Mouse (Mus musculus) bone marrow macrophage, adult 2 months (primary cell): ENCODE measurements around the gene Cd48. TPM values are rescaled to one million over a fixed set of nuclear protein-coding genes. Genes with fewer than 3 reads are reported as not detected.
"Not testable (repeated sequence)": the region's sequence is repeated elsewhere in the genome, so short reads cannot be mapped to it uniquely, and the experiment has no call there.

Experiments
- H3K27ac ChIP-seq: 2 replicates; pipeline ENCODE4 v1.5.1; 2012; ENCODE audit warnings: low read depth, low read length; ENCODE audit not compliant: insufficient read depth
- H3K4me1 ChIP-seq: 2 replicates; pipeline ENCODE4 v1.6.1; 2012; ENCODE audit warnings: low read length; ENCODE audit not compliant: control insufficient read depth, insufficient read depth
- H3K4me3 ChIP-seq: 2 replicates; pipeline ENCODE4 v1.5.1; 2012; ENCODE audit warnings: mild to moderate bottlenecking, low read length, moderate library complexity; ENCODE audit not compliant: insufficient read depth
- CTCF ChIP-seq: IDR thresholded peaks from 2 replicates; pipeline ENCODE4 v1.5.1; 2012; ENCODE audit warnings: low read depth, mild to moderate bottlenecking, low read length, moderate library complexity
- POLR2A ChIP-seq: IDR thresholded peaks from 2 replicates; pipeline ENCODE4 v1.6.1; 2012; ENCODE audit warnings: mild to moderate bottlenecking, low read depth, low read length, borderline replicate concordance
- polyA plus RNA-seq: library from polyadenylated mRNA; stranded (reverse); fragments of >200 nt; gene quantifications from 2 replicates; pipeline ENCODE4 v1.2.4, GENCODE M21; 2012; ENCODE audit not compliant: missing spikeins, insufficient read depth, insufficient read length

Cd48 gene
- polyA plus RNA-seq, 1 experiment, result 346 TPM

DNA sequence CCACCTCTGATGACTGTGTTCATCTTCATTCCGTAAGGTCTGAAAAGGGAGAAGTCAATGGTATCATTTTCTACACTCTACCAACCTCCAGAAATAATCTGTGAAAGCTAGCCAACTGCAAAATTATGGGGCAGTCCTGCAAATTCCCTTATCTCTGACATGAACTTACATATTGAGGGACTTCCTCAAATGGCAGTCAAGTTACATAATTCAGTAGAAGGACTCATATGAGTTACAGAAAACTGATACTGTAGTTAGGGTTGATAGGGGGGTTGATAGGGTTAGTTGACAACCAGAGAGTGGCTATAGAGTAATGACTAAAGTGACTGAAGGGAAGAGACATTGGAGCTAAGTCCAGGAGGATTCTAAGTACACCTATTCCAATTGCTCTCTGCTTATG, 21.4 kb upstream of the Cd48 start:
- TF ChIP-seq CTCF (no peak), POLR2A (no peak)
- H3K27ac ChIP-seq, result peak overlapping the region; percentile 36
- no peak overlapping the region for H3K4me3 ChIP-seq
- H3K4me1 ChIP-seq, result peaks cover 47% of the 10 kb centered on the region

DNA sequence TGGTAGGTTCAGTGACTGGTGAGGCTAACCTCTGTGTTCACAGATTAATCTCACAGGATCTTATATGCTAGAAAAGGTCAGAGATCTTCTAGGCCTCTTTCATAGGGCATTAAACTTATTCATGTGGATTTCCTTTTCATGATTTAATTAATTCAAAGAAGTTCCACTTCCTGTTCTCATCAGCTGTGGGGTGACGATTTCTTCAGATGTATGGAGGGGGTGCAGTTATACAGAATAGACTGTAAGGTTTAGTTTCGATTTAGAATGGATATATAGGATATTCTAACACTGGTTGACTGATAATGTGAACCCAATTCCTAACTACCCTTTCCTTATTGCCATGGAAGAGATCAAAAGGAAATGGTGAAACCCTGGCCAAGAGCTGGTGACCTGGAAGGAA, 20.3 kb upstream of the Cd48 start:
- Histone ChIP-seq H3K4me3 (no peak overlapping the region), H3K4me1 (peaks cover 54% of the 10 kb centered on the region), H3K27ac (peak overlapping the region; percentile 49)
- TF ChIP-seq CTCF (no peak), POLR2A (no peak)

GRCm38 (mm10) chr1:171663757-171664156, 18.1 kb upstream of the Cd48 start:
- TF ChIP-seq POLR2A, result no peak
- TF ChIP-seq CTCF, result no peak
- Histone ChIP-seq H3K27ac (no peak overlapping the region), H3K4me1 (peaks cover 41% of the 10 kb centered on the region), H3K4me3 (no peak overlapping the region)

DNA sequence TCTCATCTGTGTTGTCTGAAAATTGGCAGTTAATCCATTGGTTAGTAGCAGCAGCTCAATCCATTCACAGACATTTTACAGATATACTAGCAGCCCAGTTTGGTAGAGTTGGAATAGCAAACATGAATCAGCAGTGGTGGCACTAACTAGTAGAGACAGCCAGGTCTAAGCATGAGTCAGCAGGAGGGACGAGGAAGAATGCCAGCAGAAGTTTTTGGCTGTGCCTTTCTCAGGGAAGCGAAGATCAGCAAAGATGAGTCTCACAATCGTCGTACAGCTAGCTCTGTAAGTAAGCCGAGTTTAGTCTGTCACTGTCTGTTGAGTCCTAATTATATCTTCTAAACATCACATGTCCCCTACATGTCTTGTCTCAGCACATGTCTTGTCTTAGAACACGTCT, 15.5 kb upstream of the Cd48 start:
- Histone ChIP-seq H3K27ac (no peak overlapping the region), H3K4me3 (no peak overlapping the region), H3K4me1 (peaks cover 21% of the 10 kb centered on the region)
- TF ChIP-seq CTCF (no peak), POLR2A (no peak)

- peaks cover 15% of the 10 kb centered on the region for H3K4me1 ChIP-seq
- TF ChIP-seq CTCF (no peak), POLR2A (no peak)
- no peak overlapping the region for H3K27ac ChIP-seq
- no peak overlapping the region for H3K4me3 ChIP-seq
These were observed 14.6 kb upstream of the Cd48 start for GRCm38 (mm10) chr1:171667160-171667559.

DNA sequence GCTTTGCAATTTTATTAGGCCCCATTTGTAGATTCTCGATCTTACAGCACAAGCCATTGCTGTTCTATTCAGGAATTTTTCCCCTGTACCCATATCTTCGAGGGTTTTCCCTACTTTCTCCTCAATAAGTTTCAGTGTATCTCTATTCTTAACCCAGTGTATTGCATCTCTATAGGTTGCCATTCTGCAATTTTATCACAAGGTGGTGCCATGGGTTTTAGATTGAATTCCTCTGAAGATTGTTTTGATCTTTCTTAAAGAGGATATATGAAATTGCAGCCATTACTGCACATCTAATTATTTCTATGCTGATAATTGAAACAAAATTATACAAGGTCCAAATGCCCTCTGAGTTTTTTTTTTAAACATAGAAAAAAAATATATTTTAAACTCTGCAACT, 9.4 kb upstream of the Cd48 start:
- not testable (repeated sequence) for H3K27ac ChIP-seq, H3K4me3 ChIP-seq, H3K4me1 ChIP-seq

- TF ChIP-seq CTCF (no peak), POLR2A (no peak)
- Histone ChIP-seq H3K27ac (0 out of 2 replicates have a peak overlapping the region, but pooled peaks have one; percentile 17), H3K4me1 (peaks cover 5% of the 10 kb centered on the region), H3K4me3 (no peak overlapping the region)
These were observed 8.8 kb upstream of the Cd48 start for GRCm38 (mm10) chr1:171672854-171673475.

- no peak overlapping the region for H3K27ac ChIP-seq
- TF ChIP-seq POLR2A (no peak), CTCF (no peak)
- no peak overlapping the region for H3K4me3 ChIP-seq
- H3K4me1 ChIP-seq, result peaks cover 5% of the 10 kb centered on the region
These were observed 7.3 kb upstream of the Cd48 start for GRCm38 (mm10) chr1:171674467-171674866.

DNA sequence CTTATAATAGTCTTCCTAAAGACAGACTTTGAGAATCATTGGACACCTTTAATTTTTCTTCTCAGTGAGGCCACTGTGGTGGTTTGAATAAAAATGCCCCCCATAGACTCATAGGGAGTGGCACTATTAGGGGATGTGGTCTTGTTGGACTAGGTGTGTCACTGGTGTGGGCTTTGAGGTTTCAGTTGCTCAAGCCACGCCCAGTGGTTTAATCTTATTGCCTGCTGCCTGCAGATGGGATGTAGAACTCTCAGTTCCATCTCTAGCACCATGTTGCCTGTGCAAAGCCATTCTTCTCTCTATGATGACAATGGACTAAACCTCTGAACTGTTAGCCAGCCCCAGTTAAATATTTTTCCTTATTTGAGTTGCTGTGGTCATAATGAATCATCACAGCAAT, 4.1 kb upstream of the Cd48 start:
- TF ChIP-seq POLR2A, result no peak
- TF ChIP-seq CTCF, result no peak
- peaks cover 18% of the 10 kb centered on the region for H3K4me1 ChIP-seq
- no peak overlapping the region for H3K4me3 ChIP-seq
- H3K27ac ChIP-seq, result no peak overlapping the region

DNA sequence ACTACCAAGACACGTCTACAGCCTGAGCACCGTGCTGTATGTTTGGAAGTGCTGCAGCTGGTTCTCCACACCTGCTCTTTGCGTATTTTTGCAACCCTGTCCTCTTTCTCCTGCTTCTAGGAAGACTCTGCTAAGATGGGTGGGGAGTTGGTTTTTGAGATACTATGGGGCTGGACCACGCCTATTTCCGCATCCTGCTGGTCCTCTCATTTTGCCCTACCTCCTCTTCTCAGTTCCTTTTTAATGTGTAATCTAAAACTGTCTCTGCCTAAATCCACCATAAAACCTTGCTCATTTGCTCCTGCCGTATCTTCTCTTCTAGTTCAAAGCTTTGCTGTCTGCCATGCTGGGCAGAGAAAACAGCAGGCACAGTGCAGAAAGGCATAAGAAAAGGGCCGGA, 800 bp upstream of the Cd48 start:
- Histone ChIP-seq H3K27ac (peak overlapping the region; percentile 89), H3K4me1 (peaks cover 30% of the 10 kb centered on the region), H3K4me3 (peak overlapping the region; percentile 87)
- TF ChIP-seq POLR2A (no peak), CTCF (no peak)

GRCm38 (mm10) chr1:171684923-171685322, 3.1 kb downstream of the Cd48 start:
- TF ChIP-seq POLR2A (no peak), CTCF (no peak)
- H3K4me1 ChIP-seq, result peaks cover 41% of the 10 kb centered on the region
- H3K4me3 ChIP-seq, result no peak overlapping the region
- no peak overlapping the region for H3K27ac ChIP-seq
